Mouse (Mus musculus): ENCODE measurements around the gene Polr2f. TPM values are rescaled to one million over a fixed set of nuclear protein-coding genes. Genes with fewer than 3 reads are reported as not detected.

Polr2f gene
- polyA plus RNA-seq, 1 experiment from 2014 or later, result 256 TPM

DNA sequence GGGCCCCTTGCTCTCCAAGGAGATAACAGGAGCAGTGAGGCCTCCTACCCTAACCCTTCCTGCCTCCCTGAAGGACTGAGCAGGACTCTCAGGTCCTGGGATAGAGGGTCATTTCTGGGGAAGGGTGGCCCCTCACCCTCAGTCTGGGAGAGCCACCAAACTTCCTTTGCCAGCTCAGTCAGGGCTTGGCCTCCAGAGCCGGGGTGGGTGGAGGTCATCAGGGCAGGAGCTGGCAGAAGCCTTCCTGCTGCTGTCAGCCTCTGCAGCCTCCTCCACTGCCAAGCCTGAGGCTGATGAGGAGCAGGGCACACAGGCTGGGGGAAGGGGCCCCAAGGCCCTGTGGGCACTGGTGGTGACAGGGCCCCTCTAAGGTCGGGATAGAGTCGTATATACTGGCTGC, 14.8 kb downstream of the Polr2f start:
- Histone ChIP-seq H3K4me3 (ENCODE audit: low read depth, low read length) (no peak overlapping the region), H3K9me3 (ENCODE audit: control insufficient read depth) (no peaks in the 10 kb centered on the region), H3K27ac (ENCODE audit: low read depth, low read length) (no peak overlapping the region), H3K9ac (ENCODE audit: low read depth, low read length) (no peak overlapping the region), H3K4me2 (replicated peaks; ENCODE audit: low read depth) (no peak overlapping the region), H3K27me3 (replicated peaks; ENCODE audit: control insufficient read depth, insufficient read depth, low read length) (peaks cover 6% of the 10 kb centered on the region), H3K36me3 (ENCODE audit: control insufficient read depth, insufficient read depth) (peaks cover 22% of the 10 kb centered on the region), H3K4me1 (replicated peaks; ENCODE audit: control insufficient read depth, insufficient read depth, low read length) (no peaks in the 10 kb centered on the region)
- ATAC-seq, result peak; percentile 28; the same call in 1 of the 2 replicates
- TF ChIP-seq CTCF (IDR thresholded peaks at IDR 0.05; ENCODE audit: low read depth), result no peak
- 29% methylated on average over 3 of the region's 3 CpGs for WGBS

DNA sequence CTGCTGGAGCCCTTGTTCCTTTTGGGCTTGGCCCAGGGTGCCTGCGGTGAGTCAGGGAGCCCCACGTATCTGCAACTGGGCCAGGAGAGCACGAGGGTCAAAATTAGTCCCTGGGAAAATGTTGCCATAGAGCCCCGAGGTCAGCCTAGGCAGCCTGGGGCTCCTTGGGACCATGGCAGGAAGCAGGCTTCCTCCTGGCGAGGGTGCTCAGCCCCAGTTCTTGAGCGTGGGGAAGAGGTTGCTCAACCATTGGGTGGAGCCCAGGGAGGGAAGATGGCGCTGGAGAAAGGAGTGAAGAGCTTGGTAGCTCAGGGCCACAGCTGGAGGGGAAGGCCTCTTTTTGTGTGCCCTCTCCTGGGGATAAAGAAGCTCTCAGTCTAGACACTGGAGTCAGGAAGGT, 21.5 kb downstream of the Polr2f start:
- H3K36me3 ChIP-seq (ENCODE audit: control insufficient read depth, insufficient read depth), result no peaks in the 10 kb centered on the region
- 60% methylated on average over 7 of the region's 7 CpGs for WGBS
- H3K9me3 ChIP-seq (ENCODE audit: control insufficient read depth), result no peaks in the 10 kb centered on the region
- no peak for ATAC-seq
- no peaks in the 10 kb centered on the region for H3K4me1 ChIP-seq (replicated peaks; ENCODE audit: control insufficient read depth, insufficient read depth, low read length)
- TF ChIP-seq CTCF (IDR thresholded peaks at IDR 0.05; ENCODE audit: low read depth), result no peak
- peaks cover 49% of the 10 kb centered on the region for H3K27me3 ChIP-seq (replicated peaks; ENCODE audit: control insufficient read depth, insufficient read depth, low read length)
- H3K27ac ChIP-seq (ENCODE audit: low read depth, low read length), result no peak overlapping the region
- H3K4me3 ChIP-seq (ENCODE audit: low read depth, low read length), result no peak overlapping the region
- H3K9ac ChIP-seq (ENCODE audit: low read depth, low read length), result no peak overlapping the region
- H3K4me2 ChIP-seq (replicated peaks; ENCODE audit: low read depth), result no peak overlapping the region

DNA sequence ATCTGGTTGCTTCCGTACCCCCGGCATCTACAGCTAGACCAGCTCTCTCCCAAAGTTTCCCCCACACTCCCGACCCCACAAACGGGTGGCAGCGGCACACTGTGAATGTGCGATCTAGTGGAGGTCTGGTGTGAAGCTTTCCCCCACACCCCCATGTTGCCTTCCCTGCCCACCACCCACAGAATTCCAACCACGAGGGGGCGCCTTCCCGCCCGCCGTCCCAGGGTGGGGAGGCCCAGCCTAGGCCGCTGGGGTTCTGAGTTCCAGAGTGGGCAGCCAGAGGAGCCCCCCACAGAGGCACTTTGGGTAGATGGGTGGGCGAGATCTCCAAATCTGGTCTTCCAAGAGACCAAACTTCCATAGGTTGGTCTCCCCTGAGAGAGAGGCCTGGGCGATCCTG, 22.0 kb downstream of the Polr2f start:
- Histone ChIP-seq H3K36me3 (ENCODE audit: control insufficient read depth, insufficient read depth) (no peaks in the 10 kb centered on the region), H3K4me2 (replicated peaks; ENCODE audit: low read depth) (no peak overlapping the region), H3K27ac (ENCODE audit: low read depth, low read length) (no peak overlapping the region), H3K4me3 (ENCODE audit: low read depth, low read length) (no peak overlapping the region), H3K4me1 (replicated peaks; ENCODE audit: control insufficient read depth, insufficient read depth, low read length) (no peaks in the 10 kb centered on the region), H3K9ac (ENCODE audit: low read depth, low read length) (no peak overlapping the region; the same call in 1 of the 2 replicates), H3K9me3 (ENCODE audit: control insufficient read depth) (no peaks in the 10 kb centered on the region), H3K27me3 (replicated peaks; ENCODE audit: control insufficient read depth, insufficient read depth, low read length) (peaks cover 49% of the 10 kb centered on the region)
- peak; percentile 43 for TF ChIP-seq CTCF (IDR thresholded peaks at IDR 0.05; ENCODE audit: low read depth)
- WGBS, result 28% methylated on average over 14 of the region's 14 CpGs
- ATAC-seq, result no peak

DNA sequence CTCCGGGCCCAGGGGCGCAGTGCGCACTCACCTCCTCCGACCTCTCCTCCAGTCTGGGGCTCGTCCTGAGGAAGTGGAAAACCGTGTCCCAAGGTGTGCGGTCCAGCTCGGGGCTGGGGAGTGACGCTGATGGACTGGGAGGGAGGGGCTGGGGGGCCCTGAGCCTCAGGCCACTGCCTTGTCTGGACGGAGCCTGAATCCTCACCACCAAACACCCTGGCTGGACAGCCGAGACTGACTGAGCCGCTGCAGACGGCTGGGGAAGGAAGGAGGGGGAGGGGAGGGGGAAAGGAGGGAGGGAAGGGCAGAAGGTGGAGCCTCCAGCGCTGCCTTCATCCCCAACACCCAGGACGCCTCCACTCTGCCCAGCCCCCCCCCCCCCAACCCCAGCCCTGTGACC, 23.4 kb downstream of the Polr2f start:
- H3K27me3 ChIP-seq (replicated peaks; ENCODE audit: control insufficient read depth, insufficient read depth, low read length), result peaks cover 49% of the 10 kb centered on the region
- H3K4me1 ChIP-seq (replicated peaks; ENCODE audit: control insufficient read depth, insufficient read depth, low read length), result no peaks in the 10 kb centered on the region
- H3K36me3 ChIP-seq (ENCODE audit: control insufficient read depth, insufficient read depth), result no peaks in the 10 kb centered on the region
- no peak overlapping the region for H3K4me3 ChIP-seq (ENCODE audit: low read depth, low read length)
- no peak for ATAC-seq
- 9% methylated on average over 13 of the region's 15 CpGs for WGBS
- no peak for TF ChIP-seq CTCF (IDR thresholded peaks at IDR 0.05; ENCODE audit: low read depth)
- no peak overlapping the region for H3K4me2 ChIP-seq (replicated peaks; ENCODE audit: low read depth)
- H3K9ac ChIP-seq (ENCODE audit: low read depth, low read length), result no peak overlapping the region
- H3K9me3 ChIP-seq (ENCODE audit: control insufficient read depth), result no peaks in the 10 kb centered on the region
- no peak overlapping the region for H3K27ac ChIP-seq (ENCODE audit: low read depth, low read length)

DNA sequence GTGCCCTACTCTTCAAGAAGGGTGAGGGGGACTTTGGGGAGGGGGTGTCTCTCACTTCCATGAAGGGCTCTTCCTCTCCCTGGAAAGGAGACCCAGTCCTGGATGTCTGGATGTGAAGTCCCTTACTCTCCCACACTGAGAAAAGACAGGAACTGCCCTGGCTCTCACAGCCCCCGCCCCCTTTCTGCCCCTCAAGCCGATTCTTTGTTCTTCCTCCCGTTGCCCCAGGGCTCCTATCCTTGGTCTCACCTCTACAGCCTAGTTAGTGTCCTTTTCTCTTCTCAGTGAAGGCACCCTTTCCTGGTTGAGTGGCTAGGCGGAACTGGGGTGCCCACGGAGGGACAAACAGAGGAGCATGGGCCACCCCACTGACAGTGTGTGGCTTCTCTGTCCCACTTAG, 24.3 kb downstream of the Polr2f start, which contains the start of gene Sox10:
Sox10 (minus strand) TSS at position 101 of the 400 bp plus-strand sequence.
- H3K4me2 ChIP-seq (replicated peaks; ENCODE audit: low read depth), result no peak within 1 kb of the TSS
- H3K4me1 ChIP-seq (replicated peaks; ENCODE audit: control insufficient read depth, insufficient read depth, low read length), result no peaks in the 10 kb centered on the region
- 51% methylated on average over 5 of the region's 5 CpGs for WGBS
- no peak within 1 kb of the TSS for H3K27ac ChIP-seq (ENCODE audit: low read depth, low read length)
- no peak within 1 kb of the TSS for H3K9ac ChIP-seq (ENCODE audit: low read depth, low read length)
- TF ChIP-seq CTCF (IDR thresholded peaks at IDR 0.05; ENCODE audit: low read depth), result no peak
- no peaks in the 10 kb centered on the region for H3K9me3 ChIP-seq (ENCODE audit: control insufficient read depth)
- H3K27me3 ChIP-seq (replicated peaks; ENCODE audit: control insufficient read depth, insufficient read depth, low read length), result peaks cover 49% of the 10 kb centered on the region
- ATAC-seq, result no peak
- no peak within 1 kb of the TSS for H3K4me3 ChIP-seq (ENCODE audit: low read depth, low read length)
- H3K36me3 ChIP-seq (ENCODE audit: control insufficient read depth, insufficient read depth), result no peaks in the 10 kb centered on the region

DNA sequence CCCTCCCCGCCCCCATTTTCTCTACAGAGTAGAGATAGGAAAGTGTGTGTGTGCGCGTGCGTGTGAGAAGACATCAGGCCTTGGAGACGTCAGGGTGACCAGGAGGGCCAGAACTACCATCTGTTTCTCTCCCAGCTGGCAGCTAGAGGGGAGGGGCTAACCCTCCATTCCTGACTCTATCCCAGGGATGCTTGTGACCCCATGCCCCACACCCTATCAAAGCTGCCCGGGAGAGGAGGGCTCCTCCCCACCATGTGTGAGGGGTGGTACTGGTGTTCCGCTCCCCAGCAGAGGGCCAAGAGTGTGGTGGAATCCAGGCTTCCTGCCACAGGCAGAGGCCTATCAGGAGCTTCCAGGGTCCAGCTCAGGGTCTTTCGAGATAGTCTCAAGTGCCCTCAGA, 25.9 kb downstream of the Polr2f start:
- no peak overlapping the region for H3K9ac ChIP-seq (ENCODE audit: low read depth, low read length)
- H3K4me1 ChIP-seq (replicated peaks; ENCODE audit: control insufficient read depth, insufficient read depth, low read length), result no peaks in the 10 kb centered on the region
- no peak overlapping the region for H3K27ac ChIP-seq (ENCODE audit: low read depth, low read length)
- H3K27me3 ChIP-seq (replicated peaks; ENCODE audit: control insufficient read depth, insufficient read depth, low read length), result peaks cover 46% of the 10 kb centered on the region
- ATAC-seq, result no peak
- TF ChIP-seq CTCF (IDR thresholded peaks at IDR 0.05; ENCODE audit: low read depth), result 0 out of 2 replicates have a peak, but pooled peaks have one; percentile 3
- no peaks in the 10 kb centered on the region for H3K36me3 ChIP-seq (ENCODE audit: control insufficient read depth, insufficient read depth)
- no peak overlapping the region for H3K4me3 ChIP-seq (ENCODE audit: low read depth, low read length)
- 57% methylated on average over 8 of the region's 8 CpGs for WGBS
- H3K9me3 ChIP-seq (ENCODE audit: control insufficient read depth), result no peaks in the 10 kb centered on the region
- no peak overlapping the region for H3K4me2 ChIP-seq (replicated peaks; ENCODE audit: low read depth)

DNA sequence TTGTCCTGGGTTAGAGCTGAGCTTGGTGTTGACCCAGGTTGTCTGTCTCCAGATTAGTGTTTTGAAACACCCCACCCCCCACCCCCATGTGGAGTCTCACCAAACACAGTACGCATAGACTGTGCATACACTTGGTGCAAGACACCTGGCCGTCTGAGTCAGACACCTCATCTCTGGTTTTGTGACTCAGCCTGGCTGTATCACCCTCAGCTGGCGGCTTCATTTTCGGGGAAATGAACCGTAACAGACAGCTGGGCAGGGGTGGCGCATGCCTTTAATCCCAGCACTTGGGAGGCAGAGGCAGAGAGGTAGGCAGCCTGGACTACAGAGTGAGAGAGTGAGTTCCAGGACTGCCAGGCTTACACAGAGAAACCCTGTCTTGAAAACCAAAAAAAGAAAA, 36.1 kb downstream of the Polr2f start:
- no peak overlapping the region for H3K4me3 ChIP-seq (ENCODE audit: low read depth, low read length)
- H3K27me3 ChIP-seq (replicated peaks; ENCODE audit: control insufficient read depth, insufficient read depth, low read length), result no peaks in the 10 kb centered on the region
- 72% methylated on average over 6 of the region's 6 CpGs for WGBS
- H3K36me3 ChIP-seq (ENCODE audit: control insufficient read depth, insufficient read depth), result no peaks in the 10 kb centered on the region
- no peak for TF ChIP-seq CTCF (IDR thresholded peaks at IDR 0.05; ENCODE audit: low read depth)
- no peaks in the 10 kb centered on the region for H3K4me1 ChIP-seq (replicated peaks; ENCODE audit: control insufficient read depth, insufficient read depth, low read length)
- H3K4me2 ChIP-seq (replicated peaks; ENCODE audit: low read depth), result no peak overlapping the region
- no peak overlapping the region for H3K27ac ChIP-seq (ENCODE audit: low read depth, low read length)
- H3K9ac ChIP-seq (ENCODE audit: low read depth, low read length), result no peak overlapping the region
- H3K9me3 ChIP-seq (ENCODE audit: control insufficient read depth), result no peaks in the 10 kb centered on the region
- no peak for ATAC-seq

Data from intestine, postnatal 0 days (tissue).